Comparison of ENCODE assay signal across 8 mouse cellular contexts in the genomic region with DNA sequence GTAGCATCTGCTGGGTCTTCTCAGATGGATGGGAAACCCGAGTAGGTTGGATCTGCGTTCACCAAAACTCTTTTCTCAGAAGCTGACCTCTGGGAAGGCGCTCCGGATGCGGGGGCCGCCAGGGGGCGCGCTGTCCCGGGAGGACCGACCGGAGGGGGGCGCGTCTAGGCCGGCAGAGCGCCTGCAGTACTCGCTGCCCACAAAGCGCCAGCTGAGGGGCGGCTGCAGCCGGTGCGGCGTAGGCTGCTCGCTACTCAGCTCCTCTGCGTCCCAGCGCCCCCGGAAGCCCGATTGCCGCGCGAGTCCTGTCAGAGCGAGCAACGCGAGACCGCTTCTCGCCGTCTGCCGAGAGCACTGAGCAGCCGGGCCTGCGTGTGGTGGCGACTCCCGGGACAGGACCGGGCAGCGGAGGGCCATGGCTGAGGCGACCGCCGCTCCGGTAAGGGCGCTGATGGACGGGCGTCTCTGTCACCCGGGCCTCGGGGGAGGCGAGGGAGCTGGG. TPM values are rescaled to one million over a fixed set of nuclear protein-coding genes. Genes with fewer than 3 reads are reported as not detected.
DNase-seq lines count a peak whose midpoint lies in the region; ATAC-seq and TF ChIP-seq lines count a peak whose summit lies in the region.

A gene (plus strand): TSS at position 180 of the 502 bp plus-strand sequence.

- DNase-seq in MEL-GATA-1-ER (ENCODE audit: extremely low read depth, low read depth), result peak; percentile 71
- peak; percentile 96 to 98 for DNase-seq in cerebellum, adult 2 months
- peak; percentile 96 for DNase-seq in forebrain, postnatal 0 days
- peak; percentile 98 for DNase-seq in heart, postnatal 4 days
- DNase-seq in layer of hippocampus, adult 8-10 months (ENCODE audit: low spot score in 2 of 2), result peak; percentile 91 to 94
- peak; percentile 96 for DNase-seq in lung, embryonic 14.5 days
- DNase-seq in testis, postnatal 14 days (ENCODE audit: low spot score), result peak; percentile 95

- H3K4me2 ChIP-seq in forebrain, postnatal 0 days (ENCODE audit: low read depth), result peak within 1 kb of the TSS; percentile 63
- H3K4me2 ChIP-seq in lung, embryonic 14.5 days, result peak within 1 kb of the TSS; percentile 75

- H3K36me3 ChIP-seq in forebrain, postnatal 0 days (ENCODE audit: insufficient read depth), result peaks cover 4% of the 10 kb centered on the region; the same call in 1 of the 2 replicates
- H3K36me3 ChIP-seq in lung, embryonic 14.5 days (ENCODE audit: insufficient read depth), result 0 out of 2 replicates have a peak, but pooled peaks cover 2% of the 10 kb centered on the region

- peak; percentile 98 for ATAC-seq in forebrain, postnatal 0 days
- ATAC-seq in lung, embryonic 14.5 days (ENCODE audit: insufficient read depth), result peak; percentile 97
- peak; percentile 93 for ATAC-seq in neutrophil, adult 5-6 weeks (ENCODE audit: extremely low read depth, insufficient number of reproducible peaks, low FRiP score, poor library complexity, severe bottlenecking)

- peaks cover 8% of the 10 kb centered on the region; the same call in 1 of the 2 replicates for H3K4me1 ChIP-seq in cerebellum, adult 2 months (ENCODE audit: control insufficient read depth, insufficient read depth, low read length)
- peaks cover 6% of the 10 kb centered on the region for H3K4me1 ChIP-seq in forebrain, postnatal 0 days (ENCODE audit: insufficient read depth)
- H3K4me1 ChIP-seq in lung, embryonic 14.5 days (ENCODE audit: insufficient read depth), result no peaks in the 10 kb centered on the region; the same call in 1 of the 2 replicates

- H3K9ac ChIP-seq in forebrain, postnatal 0 days, result peak within 1 kb of the TSS; percentile 96
- peak within 1 kb of the TSS; percentile 87 for H3K9ac ChIP-seq in lung, embryonic 14.5 days

- H3K27ac ChIP-seq in cerebellum, adult 2 months (ENCODE audit: insufficient read depth, low read length), result peak within 1 kb of the TSS; percentile 76
- H3K27ac ChIP-seq in forebrain, postnatal 0 days (ENCODE audit: low read depth, low read length), result peak within 1 kb of the TSS; percentile 92
- H3K27ac ChIP-seq in lung, embryonic 14.5 days (ENCODE audit: low read depth), result peak within 1 kb of the TSS; percentile 94

- H3K4me3 ChIP-seq in cerebellum, adult 2 months (replicated peaks; ENCODE audit: insufficient read depth, low read depth, low read length), result peak within 1 kb of the TSS; percentile 84
- peak within 1 kb of the TSS; percentile 73 for H3K4me3 ChIP-seq in forebrain, postnatal 0 days (ENCODE audit: low read depth, low read length)
- peak within 1 kb of the TSS; percentile 90 for H3K4me3 ChIP-seq in lung, embryonic 14.5 days (ENCODE audit: low read depth, low read length)

- H3K27me3 ChIP-seq in cerebellum, adult 2 months (ENCODE audit: control insufficient read depth, insufficient read depth, low read length), result no peaks in the 10 kb centered on the region
- H3K27me3 ChIP-seq in forebrain, postnatal 0 days (ENCODE audit: insufficient read depth, low read length), result no peaks in the 10 kb centered on the region
- H3K27me3 ChIP-seq in lung, embryonic 14.5 days (ENCODE audit: insufficient read depth, low read length), result no peaks in the 10 kb centered on the region

- WGBS in cerebellum, adult 2 months, result under 1% methylated on average over 51 of the region's 52 CpGs
- WGBS in forebrain, postnatal 0 days, result under 1% methylated on average over 52 of the region's 52 CpGs
- WGBS in lung, embryonic 14.5 days, result under 1% methylated on average over 52 of the region's 52 CpGs

- no peaks in the 10 kb centered on the region for H3K9me3 ChIP-seq in forebrain, postnatal 0 days (ENCODE audit: low read length)
- H3K9me3 ChIP-seq in lung, embryonic 14.5 days (ENCODE audit: low read depth, low read length), result no peaks in the 10 kb centered on the region

- TF ChIP-seq CTCF in cerebellum, adult 2 months (IDR thresholded peaks at IDR 0.05; ENCODE audit: borderline replicate concordance, insufficient read depth, low read depth, low read length), result peak; percentile 82
- peak; percentile 99 for TF ChIP-seq CTCF in forebrain, postnatal 0 days (IDR thresholded peaks at IDR 0.05; ENCODE audit: low read depth)
- TF ChIP-seq CTCF in lung, embryonic 14.5 days (IDR thresholded peaks at IDR 0.05; ENCODE audit: low read depth), result peak; percentile 87

- TF ChIP-seq POLR2A in cerebellum, adult 2 months (IDR thresholded peaks at IDR 0.05; ENCODE audit: borderline replicate concordance, insufficient read depth, low read length), result peak; percentile 76

RNA-seq across cellular contexts. Expression of the gene that starts here (rescaled TPM):
- polyA plus RNA-seq in cerebellum, adult 2 months (2012; rRNA removed), result 20.0 and 21.2 TPM in 2 replicates
- 23.5 and 28.2 TPM in 2 replicates for total RNA-seq in forebrain, postnatal 0 days (2014; rRNA removed)
- 7.1 and 11.1 TPM in 2 replicates for polyA plus RNA-seq in forebrain, postnatal 0 days (2015; fragmentation: Nextera tagmentation; extraction: Ambion mirVana)
- 1 to 10 TPM; 7.4 to 7.7 TPM for total RNA-seq in heart, postnatal 4 days (2021)
- 10 to 100 TPM; 21.2 to 27.1 (median 24.1) TPM for total RNA-seq in layer of hippocampus, adult 8-10 months (2022)
- 8.8 and 10.6 TPM in 2 replicates for polyA plus RNA-seq in lung, embryonic 14.5 days (2014; fragmentation: Nextera tagmentation; extraction: Ambion mirVana)
- total RNA-seq in neutrophil, adult 5-6 weeks (2017), result 30.8 and 33.1 TPM in 2 replicates

Comparison
In these comparisons a context has a peak if more than half of its experiments do, and no peak if none do; other contexts are left out.
1. Peak in every context shown above with its lines: DNase-seq, ATAC-seq, H3K4me3 ChIP-seq and H3K27ac ChIP-seq.